Mouse (Mus musculus): ENCODE data around the gene Psmd13.

DNA sequence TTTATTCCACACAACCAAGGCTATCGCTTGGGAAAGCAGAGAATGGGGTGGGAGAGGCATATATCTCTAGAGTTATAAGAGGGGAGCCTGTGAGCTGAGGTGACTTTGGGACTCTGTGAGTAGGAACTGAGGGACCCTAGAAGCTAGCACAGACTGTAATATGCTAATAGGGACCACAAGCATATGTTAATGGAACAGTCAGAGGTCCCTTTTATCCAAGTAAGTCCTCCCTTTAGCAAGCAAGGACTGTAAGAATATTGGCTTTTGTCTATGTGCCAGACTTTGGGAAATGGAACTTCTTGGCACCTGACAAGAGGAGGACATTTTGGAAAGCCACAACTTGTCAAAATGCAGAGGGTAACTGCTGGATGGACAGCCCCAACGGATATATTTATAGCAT, 57.1 kb downstream of the Psmd13 start:
- TF ChIP-seq CTCF (IDR thresholded peaks at IDR 0.05; ENCODE audit: control insufficient read depth, insufficient read depth, insufficient replicate concordance, low read depth, low read length) (no peak), POLR2A (IDR thresholded peaks at IDR 0.05; ENCODE audit: control insufficient read depth, low read depth, low read length) (no peak)

Measured in testis, adult 2 months (tissue).